Mouse (Mus musculus) frontal cortex, adult 2 months (tissue): ENCODE results near the gene Unc93a. TPM values are rescaled to one million over a fixed set of nuclear protein-coding genes. Genes with fewer than 3 reads are reported as not detected.
"Not testable (repeated sequence)": the region's sequence is repeated elsewhere in the genome, so short reads cannot be mapped to it uniquely, and the experiment has no call there.

Experiments
- DNase-seq, 2 experiments: peaks; one replicate each; pipeline ENCODE4 v3.0.0; 2022; ENCODE audit warnings: low spot score in 1 of 2; ENCODE audit errors: extremely low spot score in 1 of 2
- polyA plus RNA-seq: library from polyadenylated mRNA; depleted of rRNA; stranded (reverse); fragments of >200 nt; gene quantifications from 2 replicates; pipeline ENCODE4 v1.2.3, GENCODE M21; 2012; rRNA removed

Unc93a gene
- polyA plus RNA-seq, 1 experiment = 0.08 TPM

DNA sequence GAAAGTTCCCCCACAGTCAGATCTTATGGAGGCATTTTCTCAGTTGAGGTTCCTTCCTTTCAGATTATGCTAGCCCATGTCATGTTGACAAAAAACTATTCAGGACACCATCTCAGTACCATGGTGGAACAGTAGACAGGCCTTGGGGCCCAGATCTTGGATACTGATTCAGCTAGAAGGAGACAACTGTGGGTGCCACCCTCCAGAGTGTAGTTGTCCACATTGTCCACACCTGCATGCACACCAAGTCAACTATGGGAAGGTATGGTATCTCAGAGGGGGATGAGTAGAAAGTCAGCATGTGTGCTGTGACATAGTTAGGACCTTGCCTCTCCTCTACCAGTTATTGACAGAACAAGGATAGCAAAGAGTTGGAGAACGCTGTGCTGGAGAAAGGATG lies 40.1 kb downstream of the Unc93a start:
- DNase-seq = not testable (repeated sequence)

GRCm38 (mm10) chr17:13069227-13069626 lies 62.4 kb downstream of the Unc93a start:
- DNase-seq = not testable (repeated sequence)

GRCm38 (mm10) chr17:13067864-13068385 lies 63.7 kb downstream of the Unc93a start:
- not testable (repeated sequence) for DNase-seq

DNA sequence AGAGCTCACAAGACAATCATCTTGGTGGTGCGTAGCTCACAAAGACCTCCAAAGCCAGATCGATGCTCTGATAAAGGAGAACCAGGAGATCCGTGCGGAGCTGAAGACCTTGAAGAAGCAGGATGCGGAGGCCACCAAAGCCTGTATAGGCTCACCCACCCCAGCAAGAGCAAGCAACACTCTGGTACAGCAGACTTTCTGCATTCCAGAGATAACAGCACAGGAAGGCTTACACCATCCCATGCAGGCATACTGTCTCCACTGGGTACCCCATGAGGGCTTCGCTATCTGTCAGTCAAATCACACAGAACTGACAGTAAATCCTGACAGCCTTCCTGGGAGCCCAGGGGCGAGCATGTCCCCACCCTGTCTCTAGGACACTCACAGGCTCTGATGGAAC lies 68.7 kb downstream of the Unc93a start:
- not testable (repeated sequence) for DNase-seq

DNA sequence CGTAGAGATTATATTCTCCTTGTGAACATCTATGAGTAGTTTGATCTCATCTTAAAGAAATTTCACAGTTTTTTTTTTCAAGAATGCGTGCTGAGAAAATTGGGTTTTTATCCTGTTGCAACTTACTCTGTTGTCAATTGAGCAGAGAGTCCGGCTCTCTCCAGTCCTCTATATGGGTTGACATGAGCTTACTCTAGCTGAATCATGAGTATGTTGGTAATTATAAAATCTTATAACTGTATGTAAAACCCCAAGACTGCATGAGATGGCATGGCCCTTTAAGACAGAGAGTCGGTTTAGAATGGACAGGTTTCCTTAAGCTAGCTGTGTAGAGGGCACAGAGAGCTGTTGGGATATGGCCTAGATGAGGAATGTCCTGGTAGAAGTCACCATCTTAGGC lies 70.8 kb downstream of the Unc93a start, which contains the start of gene Tcp10b:
Gene Tcp10b (plus strand): TSS at position 301 of the 400 bp plus-strand sequence.
- not testable (repeated sequence) for DNase-seq

Other genes with a start within 250 kb of the Unc93a start
- gene Pnldc1, start 221.6 kb downstream of the Unc93a start, polyA plus RNA-seq = 3.8 and 4.3 TPM in 2 replicates
- 122 and 138 TPM in 2 replicates for gene Tcp1, start 216.1 kb downstream of the Unc93a start, polyA plus RNA-seq
- gene Mrpl18, start 215.5 kb downstream of the Unc93a start, polyA plus RNA-seq = 55.8 and 56.9 TPM in 2 replicates
- 4.1 and 6.0 TPM in 2 replicates for gene Acat3, start 191.2 kb downstream of the Unc93a start, polyA plus RNA-seq
- gene Acat2, start 171.1 kb downstream of the Unc93a start, polyA plus RNA-seq = 40.0 and 45.0 TPM in 2 replicates
- gene Wtap, start 137.6 kb downstream of the Unc93a start, polyA plus RNA-seq = 53.6 and 66.9 TPM in 2 replicates
- gene Sod2, start 125.0 kb downstream of the Unc93a start, polyA plus RNA-seq = 261 and 282 TPM in 2 replicates
- gene Gpr31b, start 79.5 kb downstream of the Unc93a start, polyA plus RNA-seq = not detected in 2 replicates
- 0.70 and 0.86 TPM in 2 replicates for gene Tcp10b, start 70.7 kb downstream of the Unc93a start, polyA plus RNA-seq
- not detected in 2 replicates for gene Smok2a, start 89.4 kb upstream of the Unc93a start, polyA plus RNA-seq
- gene Smok2b, start 98.4 kb upstream of the Unc93a start, polyA plus RNA-seq = not detected in 2 replicates
- gene Tcp10c, start 222.8 kb upstream of the Unc93a start, polyA plus RNA-seq = not detected in 2 replicates